Mouse (Mus musculus) midbrain, embryonic 11.5 days (tissue): ENCODE results near the gene Nmt2. TPM values are rescaled to one million over a fixed set of nuclear protein-coding genes. Genes with fewer than 3 reads are reported as not detected.
A peak's percentile ranks its signal among the peaks of the same experiment; 100 is the strongest.

Source experiments
- ATAC-seq: fragments of 200-750 bp; cut with Nextera tagmentation; 2 replicates; pipeline ENCODE4 v1.8.0; 2017; ENCODE audit warnings: moderate TSS enrichment, moderate library complexity; ENCODE audit not compliant: low FRiP score
- DNase-seq: peaks from one replicate; pipeline ENCODE4 v3.0.0; 2015; ENCODE audit warnings: low spot score; ENCODE audit errors: missing footprints
- H3K27ac ChIP-seq: fragments of 300-500 bp; sonication (generic); 2 replicates; pipeline ENCODE4 v1.5.1; 2014; ENCODE audit warnings: low read depth, low read length
- H3K27me3 ChIP-seq: fragments of 300-500 bp; sonication (generic); 2 replicates; pipeline ENCODE4 v1.6.1; 2014; ENCODE audit warnings: mild to moderate bottlenecking, low read length, moderate library complexity, mixed read lengths; ENCODE audit not compliant: control insufficient read depth, insufficient read depth
- H3K36me3 ChIP-seq: fragments of 300-500 bp; sonication (generic); 2 replicates; pipeline ENCODE4 v1.6.1; 2014; ENCODE audit warnings: mild to moderate bottlenecking, low read length, moderate library complexity, mixed read lengths; ENCODE audit not compliant: control insufficient read depth, insufficient read depth
- H3K4me1 ChIP-seq: fragments of 300-500 bp; sonication (generic); 2 replicates; pipeline ENCODE4 v1.6.1; 2014; ENCODE audit warnings: low read length; ENCODE audit not compliant: control insufficient read depth, insufficient read depth
- H3K4me2 ChIP-seq: fragments of 300-500 bp; sonication (generic); 2 replicates; pipeline ENCODE4 v1.6.1; 2014; ENCODE audit warnings: mild to moderate bottlenecking, moderate library complexity
- H3K4me3 ChIP-seq: fragments of 300-500 bp; sonication (generic); 2 replicates; pipeline ENCODE4 v1.5.1; 2014; ENCODE audit warnings: low read depth, low read length
- H3K9ac ChIP-seq: fragments of 300-500 bp; sonication (generic); 2 replicates; pipeline ENCODE4 v1.6.1; 2014; ENCODE audit warnings: low read length
- H3K9me3 ChIP-seq: fragments of 300-500 bp; sonication (generic); 2 replicates; pipeline ENCODE4 v1.6.1; 2016; ENCODE audit warnings: low read length; ENCODE audit not compliant: control insufficient read depth
- WGBS: fragments of 180-500 bp; shearing (Covaris S2); extraction: QIAGEN DNeasy Blood & Tissue Kit; methylation state at CpG from one replicate; pipeline ENCODE4 v1.1.7; 2014; 5-methylcytosine and 5-hydroxymethylcytosine counted together
- polyA plus RNA-seq: library from polyadenylated mRNA; unstranded; fragments of >200 nt; fragmentation: Nextera tagmentation; extraction: Ambion mirVana; gene quantifications from 2 replicates; pipeline ENCODE4 v1.2.1, GENCODE M21; 2014

The Nmt2 gene
- polyA plus RNA-seq, 1 experiment from 2014 or later: 69.8 TPM

DNA sequence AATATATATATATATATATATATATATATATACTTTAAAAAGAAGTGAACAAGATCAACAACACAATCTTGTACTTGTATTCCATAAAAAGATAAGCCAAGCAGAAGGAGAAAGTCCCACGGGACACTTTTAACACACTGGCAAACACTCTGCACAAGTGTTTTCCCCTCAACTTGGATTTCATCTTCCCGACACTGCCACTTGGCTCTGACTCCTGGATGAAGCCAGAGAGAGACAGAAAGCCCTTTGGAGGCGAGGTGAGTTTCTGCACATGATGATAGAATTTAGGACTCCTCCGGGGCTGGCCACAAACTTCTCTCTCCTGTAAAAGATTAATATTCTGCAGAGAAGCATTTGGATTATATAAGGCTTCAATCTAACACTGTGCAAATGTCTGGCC lies 2.7 kb upstream of the Nmt2 start:
- H3K27me3 ChIP-seq: no peaks in the 10 kb centered on the region
- H3K4me2 ChIP-seq: no peak overlapping the region
- no peak overlapping the region for H3K4me3 ChIP-seq
- no peak for DNase-seq
- no peak overlapping the region for H3K9ac ChIP-seq
- ATAC-seq: no peak
- H3K4me1 ChIP-seq: peaks cover 11% of the 10 kb centered on the region
- 82% methylated on average over 4 of the region's 4 CpGs for WGBS
- H3K36me3 ChIP-seq: no peaks in the 10 kb centered on the region
- no peak overlapping the region for H3K27ac ChIP-seq
- no peaks in the 10 kb centered on the region for H3K9me3 ChIP-seq

DNA sequence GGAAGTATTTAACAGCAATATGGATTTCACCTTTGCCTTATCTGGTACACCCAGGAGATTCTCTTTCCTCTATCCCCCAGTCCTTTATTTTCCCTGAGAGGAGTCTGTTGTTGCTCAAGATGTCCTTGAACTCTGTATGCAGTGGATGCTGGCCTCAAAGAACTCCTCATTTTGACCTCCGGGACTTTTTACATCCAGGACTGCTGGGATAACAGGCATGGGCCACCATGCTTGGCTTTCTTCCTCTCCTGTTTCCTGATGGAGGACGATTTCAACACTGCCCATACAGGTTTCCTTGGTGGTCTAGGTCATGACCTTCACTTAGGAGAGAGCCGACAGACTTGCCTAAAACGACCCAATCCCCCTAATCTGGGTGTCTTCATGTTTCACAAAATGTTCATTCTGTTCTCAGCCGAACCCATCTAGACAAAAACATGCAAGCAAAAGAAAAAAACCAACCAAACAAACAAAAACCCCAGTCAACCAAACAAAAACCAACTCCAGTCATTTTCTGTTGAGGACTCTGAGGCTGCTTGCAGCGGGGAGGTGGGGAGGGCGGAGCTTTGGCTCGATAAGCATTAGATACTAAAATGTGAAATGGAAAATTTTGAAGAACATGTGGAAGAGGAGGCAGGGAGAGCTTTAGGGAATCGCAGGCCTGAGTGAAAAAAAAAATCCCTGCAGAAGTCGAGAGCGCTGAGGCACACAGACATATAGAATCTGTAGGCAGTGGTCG lies 978 bp upstream of the Nmt2 start:
- ATAC-seq: no peak
- Histone ChIP-seq H3K4me3 (peak overlapping the region; percentile 32), H3K9ac (peak overlapping the region; percentile 65), H3K4me1 (peaks cover 11% of the 10 kb centered on the region), H3K9me3 (no peaks in the 10 kb centered on the region), H3K27ac (peak overlapping the region; percentile 56; the same call in 1 of the 2 replicates), H3K4me2 (peak overlapping the region; percentile 46), H3K36me3 (no peaks in the 10 kb centered on the region), H3K27me3 (no peaks in the 10 kb centered on the region)
- DNase-seq: no peak
- 10% methylated on average over 12 of the region's 12 CpGs for WGBS

DNA sequence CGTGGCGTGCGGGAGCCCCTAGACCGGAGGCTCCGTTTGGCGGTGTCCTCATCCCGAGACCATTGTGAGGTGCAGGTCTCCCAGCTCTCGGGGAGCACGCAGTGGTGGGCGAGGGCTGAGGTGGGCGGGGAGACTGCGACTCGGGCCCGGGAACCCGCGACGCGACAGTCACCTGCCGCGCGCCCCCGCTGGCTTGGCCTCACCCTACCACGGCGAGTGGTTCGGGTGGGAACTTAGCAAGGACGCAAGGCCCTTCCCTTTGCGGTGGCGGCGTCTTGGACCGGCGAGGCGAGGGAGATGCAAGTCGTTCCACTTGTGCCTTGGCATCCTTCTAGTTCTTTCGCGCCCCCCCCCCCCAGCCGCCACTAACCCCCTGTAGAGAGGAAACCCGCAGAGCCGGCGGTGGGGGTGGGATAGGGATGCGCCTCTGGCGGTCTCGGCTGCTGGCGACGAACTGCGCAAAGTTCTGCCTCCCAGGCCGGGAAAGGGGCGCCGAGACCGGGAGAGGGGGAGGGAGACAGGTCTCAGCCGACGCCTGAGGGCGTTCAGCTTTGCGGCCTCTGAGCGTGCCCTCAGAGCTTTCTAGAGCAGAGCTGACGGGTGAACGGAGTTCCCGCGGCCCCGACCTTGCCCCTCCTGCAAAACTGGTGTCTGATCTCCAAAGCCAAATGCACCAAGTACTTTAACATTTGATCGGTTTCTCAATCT lies 615 bp downstream of the Nmt2 start:
- WGBS: under 1% methylated on average over 60 of the region's 60 CpGs
- DNase-seq (peak; percentile 96), ATAC-seq (peak; percentile 9)
- Histone ChIP-seq H3K4me3 (peak overlapping the region; percentile 61), H3K4me1 (peaks cover 11% of the 10 kb centered on the region), H3K27ac (peak overlapping the region; percentile 69), H3K9me3 (no peaks in the 10 kb centered on the region), H3K4me2 (peak overlapping the region; percentile 83), H3K36me3 (no peaks in the 10 kb centered on the region), H3K27me3 (no peaks in the 10 kb centered on the region), H3K9ac (peak overlapping the region; percentile 75)

DNA sequence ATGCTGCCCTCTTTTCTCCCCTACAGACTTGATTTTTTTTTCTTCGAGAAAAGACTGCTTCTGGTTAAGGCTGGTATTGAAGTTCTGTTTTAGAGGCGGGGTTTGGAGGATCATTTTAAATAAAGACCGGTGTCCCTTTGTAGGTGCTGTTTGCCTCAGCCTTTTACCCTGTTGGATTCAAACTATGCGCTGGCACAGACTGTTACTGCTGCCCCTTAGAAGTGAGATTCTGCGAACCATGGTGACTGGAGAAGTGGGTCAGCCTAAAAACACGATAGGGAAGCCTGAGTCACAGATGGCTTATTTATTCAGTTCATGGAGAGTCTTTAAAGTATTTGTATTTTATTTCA lies 1.1 kb downstream of the Nmt2 start:
- WGBS: 2% methylated on average over 6 of the region's 6 CpGs
- Histone ChIP-seq H3K36me3 (no peaks in the 10 kb centered on the region), H3K4me3 (peak overlapping the region; percentile 61), H3K27me3 (no peaks in the 10 kb centered on the region), H3K9ac (peak overlapping the region; percentile 75), H3K27ac (no peak overlapping the region), H3K4me2 (peak overlapping the region; percentile 83), H3K4me1 (peaks cover 11% of the 10 kb centered on the region), H3K9me3 (no peaks in the 10 kb centered on the region)
- no peak for DNase-seq
- no peak for ATAC-seq

DNA sequence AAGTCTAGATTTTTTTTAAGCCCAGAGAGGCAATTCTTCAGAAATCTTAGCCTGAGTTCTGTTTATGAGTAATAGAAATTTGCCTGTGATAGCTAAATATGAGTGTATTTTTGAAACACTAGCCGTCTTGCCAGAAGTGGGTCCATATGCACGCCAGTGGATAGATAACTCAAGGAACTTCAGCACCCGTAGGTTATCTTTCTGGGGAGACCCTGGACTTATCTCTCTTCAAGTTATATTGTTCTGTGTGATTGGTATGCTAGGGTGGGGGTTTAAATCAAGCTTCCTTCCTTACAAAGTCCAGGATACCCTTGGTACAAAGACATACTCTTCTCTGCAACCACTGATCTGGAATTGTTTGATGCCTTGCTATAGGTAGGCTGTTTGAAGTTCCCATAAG lies 1.7 kb downstream of the Nmt2 start:
- Histone ChIP-seq H3K36me3 (no peaks in the 10 kb centered on the region), H3K27me3 (no peaks in the 10 kb centered on the region), H3K9ac (no peak overlapping the region), H3K4me3 (no peak overlapping the region), H3K9me3 (no peaks in the 10 kb centered on the region), H3K4me1 (peaks cover 11% of the 10 kb centered on the region), H3K4me2 (peak overlapping the region; percentile 83), H3K27ac (no peak overlapping the region)
- WGBS: 82% methylated on average over 3 of the region's 3 CpGs
- no peak for DNase-seq
- no peak for ATAC-seq

DNA sequence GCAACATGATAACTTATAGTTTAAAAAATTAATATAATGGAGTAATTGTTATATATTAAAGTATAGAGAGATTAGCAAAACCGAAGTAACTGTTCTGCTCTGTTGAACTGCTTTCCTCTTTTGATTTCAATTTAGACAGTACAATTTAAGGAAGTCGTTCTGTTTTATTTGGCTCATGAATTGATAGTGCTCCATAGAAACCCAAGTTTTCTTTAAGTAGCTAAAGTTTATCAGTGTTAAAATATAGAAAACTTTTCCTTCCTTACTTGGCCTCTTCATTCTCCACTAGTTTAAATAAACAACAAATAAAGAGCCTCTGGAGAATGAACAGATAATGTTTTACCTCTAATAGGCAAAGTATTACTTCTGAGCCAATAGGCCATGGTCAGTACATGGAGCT lies 2.2 kb downstream of the Nmt2 start:
- ATAC-seq (no peak), DNase-seq (no peak)
- Histone ChIP-seq H3K36me3 (no peaks in the 10 kb centered on the region), H3K4me1 (peaks cover 11% of the 10 kb centered on the region), H3K9me3 (no peaks in the 10 kb centered on the region), H3K4me3 (no peak overlapping the region), H3K9ac (no peak overlapping the region), H3K27ac (no peak overlapping the region), H3K27me3 (no peaks in the 10 kb centered on the region), H3K4me2 (no peak overlapping the region)
- 89% methylated on average over 2 of the region's 2 CpGs for WGBS

DNA sequence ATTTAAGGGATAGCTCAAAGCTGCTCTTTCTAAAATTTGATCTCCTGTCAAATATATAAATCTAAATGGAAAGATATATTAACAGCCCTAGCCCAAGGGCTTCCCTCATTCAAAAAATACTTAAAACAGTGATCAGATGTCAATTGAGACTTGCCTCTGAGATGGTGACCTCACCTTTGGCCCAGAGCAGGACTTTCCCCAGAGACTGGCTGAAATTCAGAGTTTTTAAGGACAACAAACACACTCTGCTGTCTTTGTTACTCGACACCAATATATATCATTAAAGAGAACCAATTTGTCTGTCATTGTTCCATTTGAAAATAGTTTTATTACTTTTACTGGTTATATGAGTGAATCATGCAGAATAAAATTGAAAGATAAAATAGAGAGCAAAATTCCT lies 5.6 kb downstream of the Nmt2 start:
- WGBS: 80% methylated on average over 1 of the region's 1 CpGs

DNA sequence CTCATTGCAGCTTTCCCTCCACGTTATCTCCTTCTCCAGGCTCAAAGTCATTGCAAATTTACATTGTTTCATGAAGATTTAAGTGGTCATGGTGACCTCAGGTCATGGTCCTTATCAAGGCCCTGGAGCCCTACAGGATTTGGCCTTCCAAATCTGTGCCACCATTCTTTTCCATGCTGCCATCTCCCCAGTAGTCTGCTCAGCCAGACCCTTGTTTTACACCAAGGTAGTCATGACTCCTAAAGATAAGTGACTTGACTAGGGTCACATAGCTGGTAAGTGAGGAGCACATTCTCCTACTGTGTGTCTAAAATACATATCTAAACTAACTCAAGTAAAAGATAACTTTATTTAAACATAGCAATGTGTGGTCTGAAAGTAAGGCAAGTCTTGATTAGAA lies 8.2 kb downstream of the Nmt2 start:
- H3K4me1 ChIP-seq: no peaks in the 10 kb centered on the region
- H3K9ac ChIP-seq: no peak overlapping the region
- 88% methylated on average over 1 of the region's 1 CpGs for WGBS
- no peaks in the 10 kb centered on the region for H3K27me3 ChIP-seq
- H3K36me3 ChIP-seq: no peaks in the 10 kb centered on the region
- H3K4me2 ChIP-seq: no peak overlapping the region
- H3K27ac ChIP-seq: no peak overlapping the region
- ATAC-seq (no peak), DNase-seq (no peak)
- no peak overlapping the region for H3K4me3 ChIP-seq
- no peaks in the 10 kb centered on the region for H3K9me3 ChIP-seq

More for the DNA sequence above, 5.6 kb downstream of the Nmt2 start:
- Histone ChIP-seq H3K27ac (no peak overlapping the region), H3K9me3 (no peaks in the 10 kb centered on the region), H3K4me2 (no peak overlapping the region), H3K27me3 (no peaks in the 10 kb centered on the region), H3K4me3 (no peak overlapping the region), H3K36me3 (no peaks in the 10 kb centered on the region), H3K9ac (no peak overlapping the region), H3K4me1 (peaks cover 7% of the 10 kb centered on the region; the same call in 1 of the 2 replicates)
- no peak for DNase-seq
- ATAC-seq: no peak

DNA sequence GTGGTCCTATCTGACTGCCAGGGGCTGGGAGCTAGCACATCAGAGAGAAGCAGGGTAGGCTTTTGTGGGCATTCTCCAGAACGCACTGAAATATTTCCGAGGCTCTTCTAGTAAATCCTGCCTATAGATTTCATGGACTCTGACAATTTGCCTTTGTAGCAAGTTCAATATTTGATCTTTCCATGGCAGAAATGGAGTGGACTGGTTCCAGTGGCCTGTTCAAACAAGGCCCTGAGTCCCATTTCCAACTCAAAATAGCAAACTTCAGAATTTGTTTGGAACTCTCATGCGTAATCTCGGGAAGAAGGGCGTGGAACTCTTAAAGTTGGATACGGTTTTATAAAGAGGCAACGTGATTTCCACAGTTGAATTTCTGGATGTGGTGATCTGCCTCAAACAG lies 11.8 kb downstream of the Nmt2 start:
- H3K9me3 ChIP-seq: no peaks in the 10 kb centered on the region
- no peak overlapping the region for H3K9ac ChIP-seq
- no peaks in the 10 kb centered on the region for H3K27me3 ChIP-seq
- ATAC-seq (no peak), DNase-seq (no peak)
- no peak overlapping the region for H3K4me2 ChIP-seq
- no peaks in the 10 kb centered on the region for H3K36me3 ChIP-seq
- 93% methylated on average over 7 of the region's 7 CpGs for WGBS
- H3K4me3 ChIP-seq: no peak overlapping the region
- H3K27ac ChIP-seq: no peak overlapping the region
- H3K4me1 ChIP-seq: no peaks in the 10 kb centered on the region
